In genomic region chr8:92133484-92134406, GRCm38 (mm10) we compare ENCODE assay signal across 10 mouse cellular contexts.
A peak's percentile ranks its signal among the peaks of the same experiment; 100 is the strongest.
DNase-seq lines count a peak whose midpoint lies in the region; ATAC-seq and TF ChIP-seq lines count a peak whose summit lies in the region.
"Had no signal": no experiment of that assay in that cellular context is flagged by ENCODE, and none has a peak within 500 bp of the region (broad histone marks: within the 10 kb centered on the region; RNA-seq: fewer than 3 reads in every experiment).

No protein-coding gene starts in this region.

- intact Hi-C loops in heart, postnatal 36 days (cut with DNase I): loop anchor here (10.0 kb wide), 1 partner anchor 169 kb away; no protein-coding TSS in a partner anchor

- peaks cover 13% of the 10 kb centered on the region for H3K27me3 ChIP-seq in heart, embryonic 12.5 days (replicated peaks)
- H3K27me3 ChIP-seq in forebrain, embryonic 15.5 days: peaks cover 37% of the 10 kb centered on the region; the same call in 1 of the 2 replicates
- 0 out of 2 replicates have a peak, but pooled peaks cover 2% of the 10 kb centered on the region for H3K27me3 ChIP-seq in stomach, postnatal 0 days (ENCODE audit: control insufficient read depth, insufficient read depth, low read length)

- DNase-seq in heart, postnatal 4 days: no peak
- DNase-seq in left cerebral cortex, adult 11 months (ENCODE audit: low spot score): peak; percentile 49
- DNase-seq in retina, postnatal 7 days (ENCODE audit: low read depth, low spot score): peak; percentile 17
- DNase-seq in stomach, postnatal 0 days (ENCODE audit: low spot score): no peak
- no peak for DNase-seq in testis, postnatal 14 days (ENCODE audit: low spot score)
- no peak for DNase-seq in heart, postnatal 36 days

- H3K36me3 ChIP-seq in heart, embryonic 12.5 days: no peaks in the 10 kb centered on the region
- H3K36me3 ChIP-seq in forebrain, embryonic 15.5 days: no peaks in the 10 kb centered on the region
- H3K36me3 ChIP-seq in stomach, postnatal 0 days (ENCODE audit: control insufficient read depth, insufficient read depth, low read length): no peaks in the 10 kb centered on the region
- H3K36me3 ChIP-seq: limb, embryonic 15.5 days; stomach, embryonic 15.5 days had no signal

- H3K4me2 ChIP-seq in heart, embryonic 12.5 days: peak overlapping the region; percentile 5; the same call in 1 of the 2 replicates
- H3K4me2 ChIP-seq in forebrain, embryonic 15.5 days (replicated peaks): peak overlapping the region; percentile 40
- no peak overlapping the region for H3K4me2 ChIP-seq in stomach, postnatal 0 days (replicated peaks; ENCODE audit: low read depth)
- H3K4me2 ChIP-seq: limb, embryonic 15.5 days; stomach, embryonic 15.5 days had no signal

- WGBS in heart, embryonic 12.5 days: 22% methylated on average over 24 of the region's 24 CpGs
- 2% methylated on average over 24 of the region's 24 CpGs for WGBS in forebrain, embryonic 15.5 days
- WGBS in stomach, postnatal 0 days: 47% methylated on average over 24 of the region's 24 CpGs

- ATAC-seq in heart, embryonic 12.5 days (ENCODE audit: insufficient number of reproducible peaks, low FRiP score): no peak
- peak; percentile 88 for ATAC-seq in forebrain, embryonic 15.5 days (replicated peaks)
- ATAC-seq in stomach, postnatal 0 days (ENCODE audit: low FRiP score, low TSS enrichment): no peak

- TF ChIP-seq EP300 in stomach, postnatal 0 days (optimal IDR thresholded peaks at IDR 0.05): no peak

- 0 out of 2 replicates have a peak overlapping the region, but pooled peaks have one; percentile 20 for H3K9ac ChIP-seq in heart, embryonic 12.5 days
- no peak overlapping the region; the same call in 1 of the 2 replicates for H3K9ac ChIP-seq in forebrain, embryonic 15.5 days (replicated peaks)
- H3K9ac ChIP-seq in stomach, postnatal 0 days (ENCODE audit: low read length): no peak overlapping the region
- H3K9ac ChIP-seq: limb, embryonic 15.5 days; stomach, embryonic 15.5 days had no signal

- no peak overlapping the region for H3K4me3 ChIP-seq in heart, embryonic 12.5 days
- H3K4me3 ChIP-seq in forebrain, embryonic 15.5 days: no peak overlapping the region
- no peak overlapping the region for H3K4me3 ChIP-seq in stomach, postnatal 0 days (ENCODE audit: low read depth, low read length)
- H3K4me3 ChIP-seq: limb, embryonic 15.5 days; stomach, embryonic 15.5 days had no signal

- H3K4me1 ChIP-seq in heart, embryonic 12.5 days (replicated peaks): peaks cover 35% of the 10 kb centered on the region
- H3K4me1 ChIP-seq in forebrain, embryonic 15.5 days: peaks cover 41% of the 10 kb centered on the region
- H3K4me1 ChIP-seq in stomach, postnatal 0 days (replicated peaks; ENCODE audit: control insufficient read depth, insufficient read depth): no peaks in the 10 kb centered on the region

- no peak overlapping the region for H3K27ac ChIP-seq in heart, embryonic 12.5 days (ENCODE audit: poor library complexity, severe bottlenecking)
- peak overlapping the region; percentile 72 for H3K27ac ChIP-seq in forebrain, embryonic 15.5 days (replicated peaks)
- H3K27ac ChIP-seq in stomach, postnatal 0 days (replicated peaks): no peak overlapping the region
- H3K27ac ChIP-seq: limb, embryonic 15.5 days; stomach, embryonic 15.5 days had no signal

- H3K9me3 ChIP-seq in heart, embryonic 12.5 days (replicated peaks): no peaks in the 10 kb centered on the region
- no peaks in the 10 kb centered on the region for H3K9me3 ChIP-seq in forebrain, embryonic 15.5 days
- H3K9me3 ChIP-seq in stomach, postnatal 0 days (ENCODE audit: control insufficient read depth, low read length): no peaks in the 10 kb centered on the region
- H3K9me3 ChIP-seq: limb, embryonic 15.5 days; stomach, embryonic 15.5 days had no signal

- no peak for TF ChIP-seq CTCF in stomach, postnatal 0 days (IDR thresholded peaks at IDR 0.05; ENCODE audit: low read depth)

Comparison
In these comparisons a context has a peak if more than half of its experiments do, and no peak if none do; other contexts are left out.
1. DNase-seq: peak in left cerebral cortex, adult 11 months (single experiment) and retina, postnatal 7 days (single experiment); none in heart, postnatal 4 days (single experiment), stomach, postnatal 0 days (single experiment), testis, postnatal 14 days (single experiment) and heart, postnatal 36 days (0 of 2).